Mouse (Mus musculus) lung, postnatal 0 days (tissue): ENCODE data around the gene Cyp4a14.
"Not testable (repeated sequence)": the region's sequence is repeated elsewhere in the genome, so short reads cannot be mapped to it uniquely, and the experiment has no call there.

Source experiments
- CTCF ChIP-seq: IDR thresholded peaks from 2 replicates; pipeline ENCODE4 v1.5.1; 2016; ENCODE audit warnings: antibody characterized with exemption, mild to moderate bottlenecking
- EP300 ChIP-seq: IDR thresholded peaks from 2 replicates; pipeline ENCODE4 v1.6.1; 2016; ENCODE audit warnings: antibody characterized with exemption, mild to moderate bottlenecking, control low read depth

- not testable (repeated sequence) for TF ChIP-seq CTCF, EP300
These were observed 22.4 kb downstream of the Cyp4a14 start for GRCm38 (mm10) chr4:115473585-115473984.
